Mouse (Mus musculus) lung, postnatal 0 days (tissue): Measurements from ENCODE around the gene Decr2. TPM values are rescaled to one million over a fixed set of nuclear protein-coding genes. Genes with fewer than 3 reads are reported as not detected.
A peak's percentile ranks its signal among the peaks of the same experiment; 100 is the strongest.

Source experiments
- ATAC-seq: fragments of 200-750 bp; cut with Nextera tagmentation; 2 replicates; pipeline ENCODE4 v1.8.0; 2017; ENCODE audit warnings: moderate library complexity
- DNase-seq: peaks from one replicate; pipeline ENCODE4 v3.0.0-alpha.2; 2016; ENCODE audit warnings: low spot score
- H3K27ac ChIP-seq: fragments of 300-500 bp; sonication (generic); 2 replicates; pipeline ENCODE4 v1.5.1; 2014; ENCODE audit warnings: antibody characterized with exemption, mild to moderate bottlenecking, low read length, mixed read lengths
- H3K27me3 ChIP-seq: fragments of 300-500 bp; sonication (generic); replicated peaks from 2 replicates; pipeline ENCODE4 v1.6.1; 2014; ENCODE audit warnings: low read length, mixed read lengths; ENCODE audit not compliant: insufficient read depth
- H3K36me3 ChIP-seq: fragments of 300-500 bp; sonication (generic); 2 replicates; pipeline ENCODE4 v1.6.1; 2014; ENCODE audit warnings: low read length, mixed read lengths; ENCODE audit not compliant: insufficient read depth
- H3K4me1 ChIP-seq: fragments of 300-500 bp; sonication (generic); 2 replicates; pipeline ENCODE4 v1.6.1; 2014; ENCODE audit warnings: antibody characterized with exemption, low read depth, low read length, mixed read lengths; ENCODE audit not compliant: insufficient read depth
- H3K4me2 ChIP-seq: fragments of 300-500 bp; sonication (generic); replicated peaks from 2 replicates; pipeline ENCODE4 v1.6.1; 2014; ENCODE audit warnings: low read depth, mild to moderate bottlenecking, low read length, moderate library complexity, mixed read lengths
- H3K4me3 ChIP-seq: fragments of 300-500 bp; sonication (generic); 2 replicates; pipeline ENCODE4 v1.5.1; 2014; ENCODE audit warnings: low read depth, low read length
- H3K9ac ChIP-seq: fragments of 300-500 bp; sonication (generic); replicated peaks from 2 replicates; pipeline ENCODE4 v1.6.1; 2014; ENCODE audit warnings: low read depth, mild to moderate bottlenecking
- H3K9me3 ChIP-seq: fragments of 300-500 bp; sonication (generic); 2 replicates; pipeline ENCODE4 v1.6.1; 2016; ENCODE audit warnings: low read length, mixed read lengths
- CTCF ChIP-seq: IDR thresholded peaks from 2 replicates; pipeline ENCODE4 v1.5.1; 2016; ENCODE audit warnings: antibody characterized with exemption, mild to moderate bottlenecking
- EP300 ChIP-seq: IDR thresholded peaks from 2 replicates; pipeline ENCODE4 v1.6.1; 2016; ENCODE audit warnings: antibody characterized with exemption, mild to moderate bottlenecking, control low read depth
- WGBS: fragments of 180-500 bp; shearing (Covaris S2); extraction: QIAGEN DNeasy Blood & Tissue Kit; methylation state at CpG from one replicate; pipeline ENCODE4 v1.1.7; 2014; 5-methylcytosine and 5-hydroxymethylcytosine counted together
- polyA plus RNA-seq: library from polyadenylated mRNA; unstranded; fragments of >200 nt; fragmentation: Nextera tagmentation; extraction: Ambion mirVana; gene quantifications from 2 replicates; pipeline ENCODE4 v1.2.1, GENCODE M21; 2015

Gene Decr2
- polyA plus RNA-seq, 1 experiment from 2014 or later, result 18.7 TPM

DNA sequence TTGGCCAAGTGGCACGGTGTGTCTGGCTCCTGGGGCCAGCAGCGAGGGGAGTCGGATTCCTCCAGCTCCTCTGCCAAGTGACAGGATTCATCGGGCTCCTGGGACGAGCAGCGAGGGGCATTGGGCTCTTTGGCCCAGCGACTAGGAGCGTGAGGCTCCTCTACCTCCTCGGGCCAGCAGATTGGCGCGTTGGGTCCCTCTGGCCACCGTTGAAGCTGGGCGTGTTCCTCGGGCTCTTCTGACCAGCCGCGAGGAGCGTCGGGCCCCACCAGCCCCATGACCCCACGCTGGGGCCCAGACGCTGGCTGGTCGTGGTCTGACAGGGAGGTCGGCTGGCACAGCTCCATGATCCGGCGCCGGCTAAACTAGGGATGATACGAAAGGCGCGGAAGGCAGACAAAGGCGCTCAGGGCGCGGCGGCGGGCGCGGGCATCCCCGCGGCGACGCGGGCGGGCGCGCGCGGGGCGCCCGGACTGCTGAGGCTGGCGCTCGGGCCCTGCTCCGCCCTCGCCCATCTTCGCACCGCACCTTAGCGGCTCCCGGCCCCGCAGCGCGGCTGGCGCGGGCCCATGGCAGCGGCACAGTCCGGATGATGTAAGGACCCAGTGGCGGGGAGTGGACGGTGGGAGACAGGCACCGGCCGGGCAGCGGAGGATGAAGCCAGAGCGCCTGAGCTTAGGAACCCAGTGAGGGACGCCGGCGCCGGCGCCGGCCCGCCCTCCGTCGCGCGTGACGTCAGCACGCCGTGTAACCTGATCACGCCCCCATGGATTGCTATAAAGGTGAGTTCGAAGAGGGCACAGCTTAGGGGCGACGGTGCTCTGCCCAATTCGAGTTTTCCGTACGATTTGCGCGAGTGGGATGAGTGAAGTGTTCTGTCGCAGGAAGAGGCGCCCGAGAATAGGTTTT lies 21.1 kb downstream of the Decr2 start, which contains the start of gene Rab11fip3:
Gene Rab11fip3 (minus strand): TSS at position 725 of the 909 bp plus-strand sequence.
- Histone ChIP-seq H3K36me3 (no peaks in the 10 kb centered on the region), H3K4me3 (peak within 1 kb of the TSS; percentile 67), H3K9me3 (no peaks in the 10 kb centered on the region), H3K9ac (peak within 1 kb of the TSS; percentile 41), H3K4me1 (peaks cover 19% of the 10 kb centered on the region), H3K4me2 (peak within 1 kb of the TSS; percentile 92), H3K27ac (peak within 1 kb of the TSS; percentile 64), H3K27me3 (no peaks in the 10 kb centered on the region)
- ATAC-seq, result peak; percentile 91
- peak; percentile 88 for DNase-seq
- WGBS, result under 1% methylated on average over 79 of the region's 94 CpGs
- no peak for TF ChIP-seq CTCF
- TF ChIP-seq EP300, result no peak

DNA sequence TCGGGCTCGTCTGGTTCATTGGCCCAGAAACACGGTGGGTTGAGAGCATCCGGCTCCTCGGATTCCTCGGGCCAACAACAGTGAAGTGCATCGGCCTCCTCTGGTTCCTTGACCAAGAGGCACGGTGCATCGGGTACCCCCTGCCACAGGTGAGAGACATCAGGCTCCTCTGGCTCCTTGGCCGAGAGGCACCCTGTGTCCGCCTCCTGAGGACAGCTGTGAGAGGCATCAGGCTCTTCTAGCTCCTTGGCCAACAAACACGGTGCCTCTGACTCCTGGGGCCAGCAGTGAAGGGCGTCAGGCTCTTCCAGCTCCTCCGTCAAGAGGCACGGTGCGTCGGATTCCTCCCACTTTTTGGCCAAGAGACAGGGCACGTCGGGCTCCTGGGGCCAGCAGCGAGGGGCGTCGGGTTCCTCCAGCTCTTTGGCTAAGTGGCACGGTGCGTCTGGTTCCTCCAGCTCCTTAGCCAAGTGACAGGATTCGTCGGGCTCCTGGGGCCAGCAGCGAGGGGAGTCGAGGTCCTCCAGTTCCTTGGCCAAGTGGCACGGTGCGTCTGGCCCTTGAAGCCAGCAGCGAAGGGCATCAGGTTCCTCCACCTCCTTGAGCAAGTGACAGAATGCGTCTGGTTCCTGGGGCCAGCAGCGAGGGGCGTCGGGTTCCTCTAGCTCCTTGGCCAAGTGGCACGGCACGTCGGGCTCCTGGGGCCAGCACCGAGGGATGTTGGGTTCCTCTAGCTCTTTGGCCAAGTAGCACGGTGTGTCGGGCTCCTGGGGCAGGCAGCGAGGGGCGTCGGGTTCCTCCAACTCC lies 21.9 kb downstream of the Decr2 start:
- Histone ChIP-seq H3K27me3 (no peaks in the 10 kb centered on the region), H3K4me3 (peak overlapping the region; percentile 67), H3K4me1 (peaks cover 19% of the 10 kb centered on the region), H3K9ac (peak overlapping the region; percentile 41), H3K36me3 (no peaks in the 10 kb centered on the region), H3K27ac (peak overlapping the region; percentile 64), H3K9me3 (no peaks in the 10 kb centered on the region), H3K4me2 (peak overlapping the region; percentile 92)
- under 1% methylated on average over 44 of the region's 44 CpGs for WGBS
- peak; percentile 23 for ATAC-seq
- peak; percentile 44 for DNase-seq
- TF ChIP-seq EP300 (no peak), CTCF (no peak)

DNA sequence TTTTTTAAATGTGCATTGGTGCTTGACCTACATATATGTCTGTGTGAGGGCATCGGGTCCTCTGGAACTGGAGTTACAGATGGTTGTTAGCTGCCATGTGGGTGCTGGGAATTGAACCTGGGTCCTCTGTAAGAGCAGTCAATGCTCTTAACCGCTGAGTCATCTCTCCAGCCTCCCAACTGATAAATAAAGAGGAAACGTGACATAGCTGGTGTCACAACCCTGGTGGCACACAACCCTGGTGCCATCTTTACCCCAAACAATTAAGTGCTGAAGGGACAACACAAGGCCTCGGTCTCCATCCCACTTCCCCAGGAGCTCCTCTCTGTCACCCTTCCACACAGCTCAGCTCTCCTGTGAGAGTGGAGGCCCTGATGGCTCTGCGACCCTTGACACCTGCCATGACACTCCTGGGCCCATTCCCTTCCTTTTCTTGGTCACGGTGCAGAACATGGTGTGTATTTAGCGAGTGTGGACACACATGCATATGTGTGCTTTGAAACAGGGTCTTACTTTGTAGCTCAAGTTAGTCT lies 23.6 kb downstream of the Decr2 start:
- peak overlapping the region; percentile 92 for H3K4me2 ChIP-seq
- H3K4me1 ChIP-seq, result peaks cover 19% of the 10 kb centered on the region
- TF ChIP-seq EP300, result no peak
- H3K36me3 ChIP-seq, result no peaks in the 10 kb centered on the region
- 91% methylated on average over 7 of the region's 7 CpGs for WGBS
- no peaks in the 10 kb centered on the region for H3K27me3 ChIP-seq
- no peak for ATAC-seq
- no peak overlapping the region for H3K9ac ChIP-seq
- no peak overlapping the region for H3K27ac ChIP-seq
- DNase-seq, result no peak
- no peak overlapping the region for H3K4me3 ChIP-seq
- no peaks in the 10 kb centered on the region for H3K9me3 ChIP-seq

DNA sequence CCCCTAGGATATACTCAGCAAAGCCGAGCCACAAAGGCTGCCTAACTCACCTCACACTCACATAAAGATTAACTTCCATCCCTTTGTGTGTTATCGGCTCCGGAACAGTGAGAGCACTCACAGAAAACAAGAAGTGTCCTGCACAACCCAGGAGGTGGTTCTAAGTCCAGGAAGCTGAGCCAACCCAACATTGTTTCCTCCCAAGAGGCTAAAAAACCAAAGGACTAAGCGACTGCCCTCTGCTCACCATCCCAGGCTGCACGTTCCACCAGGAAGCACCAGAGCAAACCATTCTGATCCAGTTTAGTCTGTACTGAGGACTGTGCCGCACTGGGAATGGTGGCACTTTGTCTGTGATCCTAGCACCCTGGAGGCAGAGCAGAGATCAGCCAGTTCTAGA lies 25.2 kb downstream of the Decr2 start:
- ATAC-seq (no peak), DNase-seq (no peak)
- H3K4me1 ChIP-seq, result peaks cover 19% of the 10 kb centered on the region
- no peaks in the 10 kb centered on the region for H3K9me3 ChIP-seq
- no peak for TF ChIP-seq EP300
- no peak for TF ChIP-seq CTCF
- no peaks in the 10 kb centered on the region for H3K27me3 ChIP-seq
- no peak overlapping the region for H3K27ac ChIP-seq
- WGBS, result 57% methylated on average over 6 of the region's 6 CpGs
- H3K4me3 ChIP-seq, result no peak overlapping the region
- H3K4me2 ChIP-seq, result no peak overlapping the region
- no peak overlapping the region for H3K9ac ChIP-seq
- no peaks in the 10 kb centered on the region for H3K36me3 ChIP-seq

DNA sequence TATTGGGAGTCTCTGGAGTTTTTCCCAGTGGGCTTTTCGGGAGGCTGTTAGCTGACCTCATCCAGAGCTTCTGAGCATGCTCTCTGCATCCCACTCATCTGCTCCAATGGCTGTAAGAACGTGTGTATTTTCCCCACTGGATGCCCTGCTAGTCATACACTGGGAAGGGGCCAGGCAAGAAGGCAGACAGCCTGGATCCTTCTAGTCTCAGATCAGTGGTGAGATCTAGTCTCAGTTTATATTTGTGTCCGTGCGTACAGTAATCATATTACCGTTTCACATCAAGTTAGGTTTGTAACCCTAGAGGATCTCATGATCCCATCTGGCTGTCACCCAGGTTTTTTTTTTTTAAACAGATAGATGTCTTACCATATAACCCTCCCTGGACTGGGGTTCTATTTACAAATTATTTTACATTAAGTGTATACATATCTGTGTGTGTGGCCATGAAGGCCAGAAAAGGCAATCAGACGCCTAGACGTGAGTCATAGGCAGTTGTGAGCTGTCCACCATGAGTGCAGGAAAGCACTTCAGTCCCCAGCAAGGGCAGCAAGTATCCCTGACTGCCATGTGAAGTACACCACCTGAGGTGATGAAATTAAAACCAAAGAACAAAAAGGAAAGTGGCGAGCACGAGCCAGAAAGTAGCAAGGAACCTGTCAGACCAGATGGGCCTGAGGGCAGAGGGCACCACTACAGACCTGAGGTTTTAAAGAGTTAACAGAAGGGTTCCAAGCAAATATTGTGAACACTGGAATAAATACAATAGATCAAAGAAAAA lies 32.2 kb downstream of the Decr2 start:
- no peak overlapping the region for H3K4me3 ChIP-seq
- 43% methylated on average over 9 of the region's 9 CpGs for WGBS
- H3K4me2 ChIP-seq, result no peak overlapping the region

More for the DNA sequence above, 32.2 kb downstream of the Decr2 start:
- peak overlapping the region; percentile 38; the same call in 1 of the 2 replicates for H3K27ac ChIP-seq
- no peaks in the 10 kb centered on the region for H3K36me3 ChIP-seq
- ATAC-seq (peak; percentile 96), DNase-seq (peak; percentile 84)
- no peaks in the 10 kb centered on the region for H3K4me1 ChIP-seq
- no peak overlapping the region for H3K9ac ChIP-seq
- TF ChIP-seq EP300, result peak; percentile 60
- no peak for TF ChIP-seq CTCF
- no peaks in the 10 kb centered on the region for H3K27me3 ChIP-seq
- no peaks in the 10 kb centered on the region for H3K9me3 ChIP-seq
